In genomic region chr4:142410596-142411573, GRCm38 (mm10) we compare ENCODE assay signal across 8 mouse cellular contexts.
A peak's percentile ranks its signal among the peaks of the same experiment; 100 is the strongest.
DNase-seq lines count a peak whose midpoint lies in the region; ATAC-seq and TF ChIP-seq lines count a peak whose summit lies in the region.

No protein-coding gene starts in this region.

- no peak for ATAC-seq in hindbrain, embryonic 13.5 days (ENCODE audit: low FRiP score)
- no peak; the same call in 1 of the 2 replicates for ATAC-seq in hindbrain, embryonic 12.5 days (ENCODE audit: low FRiP score)
- no peak for ATAC-seq in CD4-positive, CD25-positive, alpha-beta regulatory T cell, adult 4 months

- 70% methylated on average over 26 of the region's 26 CpGs for WGBS in hindbrain, embryonic 13.5 days
- 83% methylated on average over 26 of the region's 26 CpGs for WGBS in hindbrain, embryonic 12.5 days

- H3K36me3 ChIP-seq in hindbrain, embryonic 13.5 days = no peaks in the 10 kb centered on the region
- H3K36me3 ChIP-seq in hindbrain, embryonic 12.5 days = no peaks in the 10 kb centered on the region

- no peak overlapping the region for H3K4me3 ChIP-seq in hindbrain, embryonic 13.5 days
- H3K4me3 ChIP-seq in hindbrain, embryonic 12.5 days = no peak overlapping the region
- peak overlapping the region; percentile 1; the same call in 1 of the 2 replicates for H3K4me3 ChIP-seq in left cerebral cortex, adult 2 months

- peak overlapping the region; percentile 40; the same call in 1 of the 2 replicates for H3K27ac ChIP-seq in hindbrain, embryonic 13.5 days
- no peak overlapping the region for H3K27ac ChIP-seq in hindbrain, embryonic 12.5 days
- no peak overlapping the region for H3K27ac ChIP-seq in left cerebral cortex, adult 2 months

- no peak for TF ChIP-seq CTCF in left cerebral cortex, adult 2 months (IDR thresholded peaks at IDR 0.05)

- intact Hi-C loops in left cerebral cortex, adult 2 months (cut with DNase I) = no loop called here

- H3K4me1 ChIP-seq in hindbrain, embryonic 13.5 days (replicated peaks) = peaks cover 41% of the 10 kb centered on the region
- peaks cover 31% of the 10 kb centered on the region for H3K4me1 ChIP-seq in hindbrain, embryonic 12.5 days

- H3K9me3 ChIP-seq in hindbrain, embryonic 13.5 days = no peaks in the 10 kb centered on the region
- H3K9me3 ChIP-seq in hindbrain, embryonic 12.5 days (replicated peaks) = no peaks in the 10 kb centered on the region

- H3K9ac ChIP-seq in hindbrain, embryonic 13.5 days = no peak overlapping the region; the same call in 1 of the 2 replicates
- no peak overlapping the region for H3K9ac ChIP-seq in hindbrain, embryonic 12.5 days

- DNase-seq in cerebellum, adult 11-12 months = peak; percentile 60
- DNase-seq in gastrocnemius, adult 8-10 months (ENCODE audit: low spot score in 2 of 2) = peak; percentile 19 to 42
- peak; percentile 63 to 68 for DNase-seq in left cerebral cortex, adult 2 months (ENCODE audit: extremely low spot score in 1 of 2, low spot score in 2 of 2)
- DNase-seq in skeletal muscle tissue, adult 2 months (ENCODE audit: low read depth, low spot score) = peak; percentile 50
- DNase-seq in adrenal gland, adult (ENCODE audit: inconsistent age in 2 of 2, low spot score in 1 of 2) = no peak

- no peaks in the 10 kb centered on the region for H3K27me3 ChIP-seq in hindbrain, embryonic 13.5 days
- no peaks in the 10 kb centered on the region for H3K27me3 ChIP-seq in hindbrain, embryonic 12.5 days

- no peak overlapping the region for H3K4me2 ChIP-seq in hindbrain, embryonic 13.5 days
- H3K4me2 ChIP-seq in hindbrain, embryonic 12.5 days (replicated peaks) = no peak overlapping the region

Comparison
In these comparisons a context has a peak if more than half of its experiments do, and no peak if none do; other contexts are left out.
1. DNase-seq: peak in cerebellum, adult 11-12 months (single experiment), gastrocnemius, adult 8-10 months (2 of 2), left cerebral cortex, adult 2 months (2 of 2) and skeletal muscle tissue, adult 2 months (single experiment); none in adrenal gland, adult (0 of 2).